Mouse (Mus musculus): ENCODE data around the gene Mknk2.

The Mknk2 gene

GRCm38 (mm10) chr10:80664197-80665015 is 13.5 kb downstream of the Mknk2 start:
- TF ChIP-seq NANOG (IDR thresholded peaks at IDR 0.05; ENCODE audit: borderline replicate concordance, low read length) (no peak), POU5F1 (IDR thresholded peaks at IDR 0.05; ENCODE audit: borderline replicate concordance, low read length) (no peak), CTCF (conservative IDR thresholded peaks at IDR 0.05; ENCODE audit: low read length) (no peak)

GRCm38 (mm10) chr10:80663485-80664196 is 14.3 kb downstream of the Mknk2 start:
- Histone ChIP-seq H3K9me3 (ENCODE audit: low read length) (no peaks in the 10 kb centered on the region), H3K36me3 (ENCODE audit: insufficient read depth, low read length) (peaks cover 30% of the 10 kb centered on the region), H3K4me1 (replicated peaks; ENCODE audit: low read depth, low read length) (peaks cover 85% of the 10 kb centered on the region), H3K27me3 (ENCODE audit: insufficient read depth, low read length) (no peaks in the 10 kb centered on the region), H3K4me3 (replicated peaks; ENCODE audit: low read length) (no peak overlapping the region)
- TF ChIP-seq POU5F1 (IDR thresholded peaks at IDR 0.05; ENCODE audit: borderline replicate concordance, low read length) (no peak), NANOG (IDR thresholded peaks at IDR 0.05; ENCODE audit: borderline replicate concordance, low read length) (no peak)

More at GRCm38 (mm10) chr10:80664197-80665015, 13.5 kb downstream of the Mknk2 start:
- Histone ChIP-seq H3K4me1 (replicated peaks; ENCODE audit: low read depth, low read length) (peaks cover 85% of the 10 kb centered on the region), H3K9me3 (ENCODE audit: low read length) (no peaks in the 10 kb centered on the region), H3K36me3 (ENCODE audit: insufficient read depth, low read length) (peaks cover 37% of the 10 kb centered on the region), H3K4me3 (replicated peaks; ENCODE audit: low read length) (peak overlapping the region; percentile 66), H3K27me3 (ENCODE audit: insufficient read depth, low read length) (no peaks in the 10 kb centered on the region)

GRCm38 (mm10) chr10:80661149-80661548 is 16.8 kb downstream of the Mknk2 start:
- Histone ChIP-seq H3K9me3 (ENCODE audit: low read length) (no peaks in the 10 kb centered on the region), H3K27me3 (ENCODE audit: insufficient read depth, low read length) (no peaks in the 10 kb centered on the region), H3K36me3 (ENCODE audit: insufficient read depth, low read length) (peaks cover 5% of the 10 kb centered on the region), H3K4me1 (replicated peaks; ENCODE audit: low read depth, low read length) (peaks cover 80% of the 10 kb centered on the region), H3K4me3 (replicated peaks; ENCODE audit: low read length) (no peak overlapping the region)
- peak; percentile 91 for TF ChIP-seq CTCF (conservative IDR thresholded peaks at IDR 0.05; ENCODE audit: low read length)
- TF ChIP-seq NANOG (IDR thresholded peaks at IDR 0.05; ENCODE audit: borderline replicate concordance, low read length): no peak

- H3K36me3 ChIP-seq (ENCODE audit: insufficient read depth, low read length): peaks cover 10% of the 10 kb centered on the region
- no peaks in the 10 kb centered on the region for H3K27me3 ChIP-seq (ENCODE audit: insufficient read depth, low read length)
- H3K9me3 ChIP-seq (ENCODE audit: low read length): no peaks in the 10 kb centered on the region
- peak overlapping the region; percentile 18; the same call in 1 of the 2 replicates for H3K4me3 ChIP-seq (replicated peaks; ENCODE audit: low read length)
- H3K4me1 ChIP-seq (replicated peaks; ENCODE audit: low read depth, low read length): peaks cover 78% of the 10 kb centered on the region
- peak; percentile 87 for TF ChIP-seq CTCF (conservative IDR thresholded peaks at IDR 0.05; ENCODE audit: low read length)
- no peak for TF ChIP-seq NANOG (IDR thresholded peaks at IDR 0.05; ENCODE audit: borderline replicate concordance, low read length)
- TF ChIP-seq POU5F1 (IDR thresholded peaks at IDR 0.05; ENCODE audit: borderline replicate concordance, low read length): no peak
Observed at GRCm38 (mm10) chr10:80659213-80659612, 18.7 kb downstream of the Mknk2 start.

- TF ChIP-seq POU5F1 (IDR thresholded peaks at IDR 0.05; ENCODE audit: borderline replicate concordance, low read length) (no peak), NANOG (IDR thresholded peaks at IDR 0.05; ENCODE audit: borderline replicate concordance, low read length) (no peak), CTCF (conservative IDR thresholded peaks at IDR 0.05; ENCODE audit: low read length) (no peak)
Observed at GRCm38 (mm10) chr10:80658841-80659202, 19.1 kb downstream of the Mknk2 start.

GRCm38 (mm10) chr10:80658194-80658840 is 19.6 kb downstream of the Mknk2 start:
- Histone ChIP-seq H3K4me3 (replicated peaks; ENCODE audit: low read length) (0 out of 2 replicates have a peak overlapping the region, but pooled peaks have one; percentile 18), H3K27me3 (ENCODE audit: insufficient read depth, low read length) (no peaks in the 10 kb centered on the region), H3K36me3 (ENCODE audit: insufficient read depth, low read length) (peaks cover 17% of the 10 kb centered on the region), H3K9me3 (ENCODE audit: low read length) (no peaks in the 10 kb centered on the region), H3K4me1 (replicated peaks; ENCODE audit: low read depth, low read length) (peaks cover 77% of the 10 kb centered on the region)
- TF ChIP-seq POU5F1 (IDR thresholded peaks at IDR 0.05; ENCODE audit: borderline replicate concordance, low read length): no peak
- no peak for TF ChIP-seq CTCF (conservative IDR thresholded peaks at IDR 0.05; ENCODE audit: low read length)
- no peak for TF ChIP-seq NANOG (IDR thresholded peaks at IDR 0.05; ENCODE audit: borderline replicate concordance, low read length)

More at GRCm38 (mm10) chr10:80658841-80659202, 19.1 kb downstream of the Mknk2 start:
- Histone ChIP-seq H3K4me1 (replicated peaks; ENCODE audit: low read depth, low read length) (peaks cover 77% of the 10 kb centered on the region), H3K36me3 (ENCODE audit: insufficient read depth, low read length) (peaks cover 13% of the 10 kb centered on the region), H3K9me3 (ENCODE audit: low read length) (no peaks in the 10 kb centered on the region), H3K4me3 (replicated peaks; ENCODE audit: low read length) (peak overlapping the region; percentile 18; the same call in 1 of the 2 replicates), H3K27me3 (ENCODE audit: insufficient read depth, low read length) (no peaks in the 10 kb centered on the region)

- Histone ChIP-seq H3K4me3 (replicated peaks; ENCODE audit: low read length) (peak within 1 kb of the TSS; percentile 93), H3K27me3 (ENCODE audit: insufficient read depth, low read length) (no peaks in the 10 kb centered on the region), H3K9me3 (ENCODE audit: low read length) (no peaks in the 10 kb centered on the region), H3K4me1 (replicated peaks; ENCODE audit: low read depth, low read length) (peaks cover 80% of the 10 kb centered on the region), H3K36me3 (ENCODE audit: insufficient read depth, low read length) (peaks cover 29% of the 10 kb centered on the region)
- TF ChIP-seq CTCF (conservative IDR thresholded peaks at IDR 0.05; ENCODE audit: low read length): no peak
- no peak for TF ChIP-seq NANOG (IDR thresholded peaks at IDR 0.05; ENCODE audit: borderline replicate concordance, low read length)
- TF ChIP-seq POU5F1 (IDR thresholded peaks at IDR 0.05; ENCODE audit: borderline replicate concordance, low read length): no peak
Observed at GRCm38 (mm10) chr10:80656863-80657623, 20.9 kb downstream of the Mknk2 start, which contains the start of gene Btbd2. Gene Btbd2, minus strand, starts transcription at chr10:80657071.
